Mouse (Mus musculus) WW6 (cell line): Measurements from ENCODE around the gene Atp6v0a1.

Source experiments
- DNase-seq: peaks from one replicate; pipeline ENCODE4 v3.0.0-alpha.2; 2013; ENCODE audit warnings: low read depth, low spot score

Gene Atp6v0a1

GRCm38 (mm10) chr11:101009046-101009887 is at the start of gene Atp6v0a1:
Gene Atp6v0a1 (plus strand): TSS chr11:101009452.
- DNase-seq = peak; percentile 96

GRCm38 (mm10) chr11:100959464-100959810 is 49.8 kb upstream of the Atp6v0a1 start:
- no peak for DNase-seq

- DNase-seq = no peak
Observed at GRCm38 (mm10) chr11:100959826-100960225, 49.4 kb upstream of the Atp6v0a1 start.

GRCm38 (mm10) chr11:100960540-100960939 is 48.7 kb upstream of the Atp6v0a1 start:
- DNase-seq = no peak

GRCm38 (mm10) chr11:100962371-100962911 is 46.8 kb upstream of the Atp6v0a1 start:
- no peak for DNase-seq

- no peak for DNase-seq
Observed at GRCm38 (mm10) chr11:100963647-100964046, 45.6 kb upstream of the Atp6v0a1 start.

GRCm38 (mm10) chr11:100964180-100964579 is 45.1 kb upstream of the Atp6v0a1 start:
- no peak for DNase-seq

- DNase-seq = no peak
Observed at GRCm38 (mm10) chr11:100964901-100965542, 44.2 kb upstream of the Atp6v0a1 start.

GRCm38 (mm10) chr11:100965760-100966159 is 43.5 kb upstream of the Atp6v0a1 start:
- no peak for DNase-seq

- DNase-seq = no peak
Observed at GRCm38 (mm10) chr11:100967376-100967775, 41.9 kb upstream of the Atp6v0a1 start.

- no peak for DNase-seq
Observed at GRCm38 (mm10) chr11:100967881-100968420, 41.3 kb upstream of the Atp6v0a1 start.

GRCm38 (mm10) chr11:100968501-100968900 is 40.8 kb upstream of the Atp6v0a1 start:
- no peak for DNase-seq

- no peak for DNase-seq
Observed at GRCm38 (mm10) chr11:100969189-100969743, 40.0 kb upstream of the Atp6v0a1 start.

- no peak for DNase-seq
Observed at GRCm38 (mm10) chr11:100969744-100970556, 39.3 kb upstream of the Atp6v0a1 start.

- no peak for DNase-seq
Observed at GRCm38 (mm10) chr11:100970557-100970937, 38.7 kb upstream of the Atp6v0a1 start, which contains the start of gene Cavin1. Gene Cavin1 (minus strand): TSS chr11:100970887.

GRCm38 (mm10) chr11:100971455-100971854 is 37.8 kb upstream of the Atp6v0a1 start:
- DNase-seq = no peak

GRCm38 (mm10) chr11:100973245-100973644 is 36.0 kb upstream of the Atp6v0a1 start:
- no peak for DNase-seq

- no peak for DNase-seq
Observed at GRCm38 (mm10) chr11:100974381-100974970, 34.8 kb upstream of the Atp6v0a1 start.

GRCm38 (mm10) chr11:100975241-100975640 is 34.0 kb upstream of the Atp6v0a1 start:
- DNase-seq = no peak

GRCm38 (mm10) chr11:100979887-100980286 is 29.4 kb upstream of the Atp6v0a1 start:
- DNase-seq = no peak

- no peak for DNase-seq
Observed at GRCm38 (mm10) chr11:100980438-100980837, 28.8 kb upstream of the Atp6v0a1 start.
